Mouse (Mus musculus): ENCODE data around the gene Megf8.

DNA sequence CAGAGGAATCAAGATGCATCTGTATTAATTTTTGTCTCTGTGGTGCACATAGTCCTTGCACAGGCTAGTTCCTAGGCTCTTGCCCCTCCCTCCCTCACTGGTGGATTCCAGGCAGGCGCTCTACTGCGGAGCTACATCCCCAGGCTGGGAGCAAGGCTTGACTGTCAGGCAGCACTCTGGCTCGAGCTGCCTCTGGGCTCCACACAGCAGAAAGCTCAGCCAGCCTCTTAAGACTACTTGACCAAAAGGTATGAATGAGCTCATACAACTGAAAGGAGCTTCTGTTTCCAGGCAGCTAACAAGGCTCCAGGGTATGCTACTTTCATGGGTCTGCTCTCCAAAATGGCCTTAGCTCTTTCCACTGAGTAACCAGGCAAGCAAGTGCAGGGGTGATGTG is 64.3 kb downstream of the Megf8 start:
- TF ChIP-seq POLR2A (IDR thresholded peaks at IDR 0.05; ENCODE audit: insufficient read depth, low read depth, low read length): no peak
- no peak for TF ChIP-seq CTCF (IDR thresholded peaks at IDR 0.05; ENCODE audit: insufficient read depth, low read depth, low read length)

All from olfactory bulb, adult 2 months (tissue).